8 mouse cellular contexts compared by ENCODE assay signal in the genomic region with DNA sequence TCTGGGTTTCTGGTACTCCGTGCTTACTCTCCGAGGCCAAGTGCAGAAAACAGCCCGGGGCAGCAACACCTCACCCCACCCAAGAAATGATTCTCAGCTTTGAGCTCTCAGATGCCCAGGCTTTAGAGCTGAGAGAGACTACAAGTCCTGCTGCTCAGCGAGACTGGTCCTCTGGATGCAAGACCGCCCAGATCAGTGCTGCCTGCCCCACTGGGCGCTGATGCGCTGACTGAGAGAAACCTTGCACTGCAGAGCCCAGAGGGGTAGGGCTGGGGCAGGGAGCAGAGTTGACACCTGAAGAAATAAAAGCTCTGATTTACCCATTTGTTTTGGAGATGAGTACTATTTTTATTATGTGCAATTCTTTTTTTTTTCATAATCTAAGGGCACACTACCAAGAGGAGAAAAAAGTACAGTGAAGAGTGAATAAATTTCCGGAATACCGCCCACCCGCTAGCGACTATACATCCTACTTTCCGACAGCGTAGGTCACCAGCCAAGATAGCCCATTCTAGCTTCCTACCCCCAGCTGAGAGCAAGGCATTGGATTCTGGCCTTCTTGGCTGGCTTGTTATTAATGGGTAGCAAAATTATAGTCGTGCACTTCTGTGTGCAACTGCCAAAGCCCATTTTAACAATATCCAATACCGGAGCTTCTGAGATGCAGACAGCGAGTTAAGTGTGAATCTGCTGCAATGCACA. TPM values are rescaled to one million over a fixed set of nuclear protein-coding genes. Genes with fewer than 3 reads are reported as not detected.
A peak's percentile ranks its signal among the peaks of the same experiment; 100 is the strongest.
DNase-seq lines count a peak whose midpoint lies in the region; ATAC-seq and TF ChIP-seq lines count a peak whose summit lies in the region.
"Had no signal": no experiment of that assay in that cellular context is flagged by ENCODE, and none has a peak within 500 bp of the region (broad histone marks: within the 10 kb centered on the region; RNA-seq: fewer than 3 reads in every experiment).

Gene Arpp21 (minus strand): TSS at position 243 of the 702 bp plus-strand sequence.

- peak within 1 kb of the TSS; percentile 63 for H3K4me2 ChIP-seq in lung, embryonic 14.5 days
- H3K4me2 ChIP-seq in forebrain, embryonic 15.5 days (replicated peaks): peak within 1 kb of the TSS; percentile 92
- peak within 1 kb of the TSS; percentile 46 for H3K4me2 ChIP-seq in stomach, embryonic 16.5 days (ENCODE audit: low read depth, low read length)

- peaks cover 56% of the 10 kb centered on the region for H3K27me3 ChIP-seq in lung, embryonic 14.5 days (ENCODE audit: insufficient read depth, low read length)
- H3K27me3 ChIP-seq in forebrain, embryonic 15.5 days: no peaks in the 10 kb centered on the region
- peaks cover 70% of the 10 kb centered on the region for H3K27me3 ChIP-seq in limb, embryonic 10.5 days (ENCODE audit: low read depth, poor library complexity, severe bottlenecking)
- H3K27me3 ChIP-seq in stomach, embryonic 16.5 days (ENCODE audit: control insufficient read depth, insufficient read depth, low read length): peaks cover 50% of the 10 kb centered on the region

- H3K27ac ChIP-seq in lung, embryonic 14.5 days (ENCODE audit: low read depth): no peak within 1 kb of the TSS
- H3K27ac ChIP-seq in forebrain, embryonic 15.5 days (replicated peaks): peak within 1 kb of the TSS; percentile 96
- peak within 1 kb of the TSS; percentile 34 for H3K27ac ChIP-seq in limb, embryonic 10.5 days
- H3K27ac ChIP-seq in stomach, embryonic 16.5 days (ENCODE audit: low read length): no peak within 1 kb of the TSS

- no peaks in the 10 kb centered on the region for H3K4me1 ChIP-seq in lung, embryonic 14.5 days (ENCODE audit: insufficient read depth)
- H3K4me1 ChIP-seq in forebrain, embryonic 15.5 days: peaks cover 11% of the 10 kb centered on the region
- peaks cover 18% of the 10 kb centered on the region for H3K4me1 ChIP-seq in limb, embryonic 10.5 days
- no peaks in the 10 kb centered on the region for H3K4me1 ChIP-seq in stomach, embryonic 16.5 days (ENCODE audit: control insufficient read depth, insufficient read depth, low read length)

- H3K9ac ChIP-seq in lung, embryonic 14.5 days: no peak within 1 kb of the TSS
- peak within 1 kb of the TSS; percentile 97 for H3K9ac ChIP-seq in forebrain, embryonic 15.5 days (replicated peaks)
- no peak within 1 kb of the TSS for H3K9ac ChIP-seq in stomach, embryonic 16.5 days (ENCODE audit: low read length)

- no peak for TF ChIP-seq CTCF in lung, embryonic 14.5 days (IDR thresholded peaks at IDR 0.05; ENCODE audit: low read depth)

- DNase-seq in lung, embryonic 14.5 days: no peak
- DNase-seq in lung, postnatal 25 days (ENCODE audit: low spot score): no peak
- peak; percentile 76 for DNase-seq in cerebellum, adult 9-11 months
- DNase-seq in limb, embryonic 10.5 days (ENCODE audit: low spot score): no peak
- no peak for DNase-seq in testis, postnatal 10 days (ENCODE audit: low spot score)

- no peak for ATAC-seq in lung, embryonic 14.5 days (ENCODE audit: insufficient read depth)
- ATAC-seq in forebrain, embryonic 15.5 days (replicated peaks): peak; percentile 78
- ATAC-seq in stomach, embryonic 16.5 days (ENCODE audit: insufficient read depth, low FRiP score): no peak

- H3K4me3 ChIP-seq in lung, embryonic 14.5 days (ENCODE audit: low read depth, low read length): peak within 1 kb of the TSS; percentile 28
- peak within 1 kb of the TSS; percentile 69 for H3K4me3 ChIP-seq in forebrain, embryonic 15.5 days
- peak within 1 kb of the TSS; percentile 61 for H3K4me3 ChIP-seq in limb, embryonic 10.5 days
- peak within 1 kb of the TSS; percentile 29 for H3K4me3 ChIP-seq in stomach, embryonic 16.5 days (replicated peaks; ENCODE audit: low read length)
- H3K4me3 ChIP-seq: erythroblast, embryonic 14.5 days had no signal

- no peaks in the 10 kb centered on the region for H3K9me3 ChIP-seq in lung, embryonic 14.5 days (ENCODE audit: low read depth, low read length)
- no peaks in the 10 kb centered on the region for H3K9me3 ChIP-seq in forebrain, embryonic 15.5 days
- H3K9me3 ChIP-seq in limb, embryonic 10.5 days (replicated peaks): no peaks in the 10 kb centered on the region
- no peaks in the 10 kb centered on the region for H3K9me3 ChIP-seq in stomach, embryonic 16.5 days (replicated peaks; ENCODE audit: control insufficient read depth, low read length)

- WGBS in lung, embryonic 14.5 days: 18% methylated on average over 16 of the region's 16 CpGs
- 10% methylated on average over 16 of the region's 16 CpGs for WGBS in forebrain, embryonic 15.5 days
- WGBS in limb, embryonic 10.5 days: 21% methylated on average over 16 of the region's 16 CpGs
- WGBS in stomach, embryonic 16.5 days: 22% methylated on average over 16 of the region's 16 CpGs

- no peaks in the 10 kb centered on the region for H3K36me3 ChIP-seq in lung, embryonic 14.5 days (ENCODE audit: insufficient read depth)
- H3K36me3 ChIP-seq in forebrain, embryonic 15.5 days: no peaks in the 10 kb centered on the region
- H3K36me3 ChIP-seq in limb, embryonic 10.5 days: no peaks in the 10 kb centered on the region
- H3K36me3 ChIP-seq in stomach, embryonic 16.5 days (ENCODE audit: control insufficient read depth, insufficient read depth, low read length): no peaks in the 10 kb centered on the region

RNA-seq across cellular contexts. Expression of gene Arpp21, which starts in this region (rescaled TPM):
- 0.11 and 0.18 TPM in 2 replicates for polyA plus RNA-seq in lung, embryonic 14.5 days (2014; fragmentation: Nextera tagmentation; extraction: Ambion mirVana)
- polyA plus RNA-seq in forebrain, embryonic 15.5 days (2015; fragmentation: Nextera tagmentation; extraction: Ambion mirVana): 71.4 and 76.3 TPM in 2 replicates
- polyA plus RNA-seq in limb, embryonic 10.5 days (2016; fragmentation: Nextera tagmentation; extraction: Ambion mirVana): 0.48 and 1.2 TPM in 2 replicates
- polyA plus RNA-seq in stomach, embryonic 16.5 days (2015; fragmentation: Nextera tagmentation; extraction: Ambion mirVana): 1.2 and 3.4 TPM in 2 replicates

Comparison
In these comparisons a context has a peak if more than half of its experiments do, and no peak if none do; other contexts are left out.
1. RNA of gene Arpp21 (polyA plus RNA-seq): 71.4 to 76.3 TPM in forebrain, embryonic 15.5 days; 1.2 to 3.4 TPM in stomach, embryonic 16.5 days, 0.48 to 1.2 TPM in limb, embryonic 10.5 days and 0.11 to 0.18 TPM in lung, embryonic 14.5 days; every median in the first group is over 10 times any median in the second.
2. H3K27ac ChIP-seq: peak in forebrain, embryonic 15.5 days (single experiment) and limb, embryonic 10.5 days (single experiment); none in lung, embryonic 14.5 days (single experiment) and stomach, embryonic 16.5 days (single experiment).
3. Peak in every context shown above with its lines, with median percentiles within 50 percentile points of each other: H3K4me2 ChIP-seq and H3K4me3 ChIP-seq.